Comparison of ENCODE assay signal across 9 mouse cellular contexts in genomic region chr2:62440802-62441544, GRCm38 (mm10). TPM values are rescaled to one million over a fixed set of nuclear protein-coding genes. Genes with fewer than 3 reads are reported as not detected.
A peak's percentile ranks its signal among the peaks of the same experiment; 100 is the strongest.
DNase-seq lines count a peak whose midpoint lies in the region; ATAC-seq and TF ChIP-seq lines count a peak whose summit lies in the region.
"Had no signal": no experiment of that assay in that cellular context is flagged by ENCODE, and none has a peak within 500 bp of the region (broad histone marks: within the 10 kb centered on the region; RNA-seq: fewer than 3 reads in every experiment).

No protein-coding gene starts in this region.

- no peak overlapping the region for H3K9ac ChIP-seq in embryonic facial prominence, embryonic 12.5 days
- H3K9ac ChIP-seq in lung, embryonic 15.5 days, result no peak overlapping the region
- H3K9ac ChIP-seq in stomach, embryonic 16.5 days (ENCODE audit: low read length), result no peak overlapping the region
- H3K9ac ChIP-seq in forebrain, postnatal 0 days, result no peak overlapping the region

- no peaks in the 10 kb centered on the region for H3K9me3 ChIP-seq in embryonic facial prominence, embryonic 12.5 days
- no peaks in the 10 kb centered on the region for H3K9me3 ChIP-seq in lung, embryonic 15.5 days
- no peaks in the 10 kb centered on the region; the same call in 1 of the 2 replicates for H3K9me3 ChIP-seq in stomach, embryonic 16.5 days (replicated peaks; ENCODE audit: control insufficient read depth, low read length)
- no peaks in the 10 kb centered on the region for H3K9me3 ChIP-seq in forebrain, postnatal 0 days (ENCODE audit: low read length)

- H3K27me3 ChIP-seq in embryonic facial prominence, embryonic 12.5 days, result no peaks in the 10 kb centered on the region
- no peaks in the 10 kb centered on the region for H3K27me3 ChIP-seq in lung, embryonic 15.5 days
- no peaks in the 10 kb centered on the region for H3K27me3 ChIP-seq in stomach, embryonic 16.5 days (ENCODE audit: control insufficient read depth, insufficient read depth, low read length)
- H3K27me3 ChIP-seq in forebrain, postnatal 0 days (ENCODE audit: insufficient read depth, low read length), result no peaks in the 10 kb centered on the region

- WGBS in embryonic facial prominence, embryonic 12.5 days, result 73% methylated on average over 13 of the region's 13 CpGs
- 47% methylated on average over 13 of the region's 13 CpGs for WGBS in lung, embryonic 15.5 days
- 44% methylated on average over 13 of the region's 13 CpGs for WGBS in stomach, embryonic 16.5 days
- 71% methylated on average over 13 of the region's 13 CpGs for WGBS in forebrain, postnatal 0 days

- H3K4me3 ChIP-seq in embryonic facial prominence, embryonic 12.5 days, result no peak overlapping the region
- no peak overlapping the region for H3K4me3 ChIP-seq in lung, embryonic 15.5 days
- H3K4me3 ChIP-seq in stomach, embryonic 16.5 days (replicated peaks; ENCODE audit: low read length), result peak overlapping the region; percentile 4; the same call in 1 of the 2 replicates
- no peak overlapping the region for H3K4me3 ChIP-seq in forebrain, postnatal 0 days (ENCODE audit: low read depth, low read length)
- H3K4me3 ChIP-seq: myocyte had no signal

- peak; percentile 40 for DNase-seq in gastrocnemius, adult 18-20 months (ENCODE audit: low spot score)
- DNase-seq in gastrocnemius, postnatal 4 days (ENCODE audit: low spot score in 2 of 2), result no peak
- DNase-seq in heart, postnatal 4 days, result peak; percentile 44
- DNase-seq in forebrain, postnatal 0 days, result no peak
- DNase-seq in adrenal gland, postnatal 4 days (ENCODE audit: low spot score in 2 of 2), result no peak

- H3K27ac ChIP-seq in embryonic facial prominence, embryonic 12.5 days, result no peak overlapping the region
- H3K27ac ChIP-seq in lung, embryonic 15.5 days, result no peak overlapping the region
- H3K27ac ChIP-seq in stomach, embryonic 16.5 days (ENCODE audit: low read length), result no peak overlapping the region
- no peak overlapping the region for H3K27ac ChIP-seq in forebrain, postnatal 0 days (ENCODE audit: low read depth, low read length)

- no peaks in the 10 kb centered on the region for H3K36me3 ChIP-seq in embryonic facial prominence, embryonic 12.5 days
- H3K36me3 ChIP-seq in lung, embryonic 15.5 days, result no peaks in the 10 kb centered on the region
- no peaks in the 10 kb centered on the region for H3K36me3 ChIP-seq in stomach, embryonic 16.5 days (ENCODE audit: control insufficient read depth, insufficient read depth, low read length)
- no peaks in the 10 kb centered on the region for H3K36me3 ChIP-seq in forebrain, postnatal 0 days (ENCODE audit: insufficient read depth)

- no peak overlapping the region for H3K4me2 ChIP-seq in embryonic facial prominence, embryonic 12.5 days (replicated peaks)
- peak overlapping the region; percentile 29 for H3K4me2 ChIP-seq in lung, embryonic 15.5 days
- H3K4me2 ChIP-seq in stomach, embryonic 16.5 days (ENCODE audit: low read depth, low read length), result peak overlapping the region; percentile 31; the same call in 1 of the 2 replicates
- H3K4me2 ChIP-seq in forebrain, postnatal 0 days (ENCODE audit: low read depth), result no peak overlapping the region

- no peaks in the 10 kb centered on the region for H3K4me1 ChIP-seq in embryonic facial prominence, embryonic 12.5 days
- no peaks in the 10 kb centered on the region for H3K4me1 ChIP-seq in lung, embryonic 15.5 days
- no peaks in the 10 kb centered on the region for H3K4me1 ChIP-seq in stomach, embryonic 16.5 days (ENCODE audit: control insufficient read depth, insufficient read depth, low read length)
- no peaks in the 10 kb centered on the region for H3K4me1 ChIP-seq in forebrain, postnatal 0 days (ENCODE audit: insufficient read depth)

- 0 out of 2 replicates have a peak, but pooled peaks have one; percentile 35 for ATAC-seq in embryonic facial prominence, embryonic 12.5 days (ENCODE audit: insufficient number of reproducible peaks, insufficient read depth, low FRiP score, low TSS enrichment)
- ATAC-seq in lung, embryonic 15.5 days (ENCODE audit: borderline replicate concordance, extremely low read depth, low FRiP score, low TSS enrichment), result peak; percentile 82
- ATAC-seq in stomach, embryonic 16.5 days (ENCODE audit: insufficient read depth, low FRiP score), result peak; percentile 71
- ATAC-seq in forebrain, postnatal 0 days, result no peak

- TF ChIP-seq CTCF in forebrain, postnatal 0 days (IDR thresholded peaks at IDR 0.05; ENCODE audit: low read depth), result no peak

RNA-seq across cellular contexts. Expression of gene Dpp4, which starts 28.9 kb away (rescaled TPM):
- 1 to 10 TPM; 2.2 to 2.8 TPM for total RNA-seq in gastrocnemius, adult 18-20 months (2021)
- 10 to 100 TPM; 15.6 to 17.5 TPM for total RNA-seq in gastrocnemius, postnatal 4 days (2021)
- 0.92 and 0.95 TPM in 2 replicates for polyA plus RNA-seq in embryonic facial prominence, embryonic 12.5 days (2016; fragmentation: Nextera tagmentation; extraction: Ambion mirVana)
- 10 to 100 TPM in 1 of 2 experiments, 1 to 10 TPM in 1; 8.2 to 10.6 TPM for total RNA-seq in heart, postnatal 4 days (2021)
- 26.8 and 31.2 TPM in 2 replicates for polyA plus RNA-seq in lung, embryonic 15.5 days (2015; fragmentation: Nextera tagmentation; extraction: Ambion mirVana)
- 18.5 and 18.9 TPM in 2 replicates for polyA plus RNA-seq in stomach, embryonic 16.5 days (2015; fragmentation: Nextera tagmentation; extraction: Ambion mirVana)
- total RNA-seq in forebrain, postnatal 0 days (2014; rRNA removed), result 1.9 and 2.1 TPM in 2 replicates
- polyA plus RNA-seq in forebrain, postnatal 0 days (2015; fragmentation: Nextera tagmentation; extraction: Ambion mirVana), result 1.6 and 1.8 TPM in 2 replicates
- 10 to 100 TPM in 1 of 2 experiments, 1 to 10 TPM in 1; 4.4 to 26.4 TPM for total RNA-seq in adrenal gland, postnatal 4 days (2021)
- polyA plus RNA-seq: myocyte had no signal

RNA-seq across cellular contexts. Expression of gene Gcg, which starts 42.5 kb away (rescaled TPM):
- total RNA-seq in gastrocnemius, adult 18-20 months (2021), result not detected
- total RNA-seq in gastrocnemius, postnatal 4 days (2021), result under 1 TPM; 0.41 to 0.42 TPM
- 0.34 and 0.56 TPM in 2 replicates for polyA plus RNA-seq in embryonic facial prominence, embryonic 12.5 days (2016; fragmentation: Nextera tagmentation; extraction: Ambion mirVana)
- not detected for total RNA-seq in heart, postnatal 4 days (2021)
- 0.24 TPM in 1 of 2 replicates, not detected in the other for polyA plus RNA-seq in lung, embryonic 15.5 days (2015; fragmentation: Nextera tagmentation; extraction: Ambion mirVana)
- polyA plus RNA-seq in stomach, embryonic 16.5 days (2015; fragmentation: Nextera tagmentation; extraction: Ambion mirVana), result 50.2 and 54.8 TPM in 2 replicates
- total RNA-seq in forebrain, postnatal 0 days (2014; rRNA removed), result 1.0 and 1.2 TPM in 2 replicates
- 0.33 and 1.3 TPM in 2 replicates for polyA plus RNA-seq in forebrain, postnatal 0 days (2015; fragmentation: Nextera tagmentation; extraction: Ambion mirVana)
- 100 to 1,000 TPM in 1 of 2 experiments, not detected in 1; 240 TPM for total RNA-seq in adrenal gland, postnatal 4 days (2021)
- polyA plus RNA-seq: myocyte had no signal

Comparison
In these comparisons a context has a peak if more than half of its experiments do, and no peak if none do; other contexts are left out.
1. DNase-seq: peak in gastrocnemius, adult 18-20 months (single experiment) and heart, postnatal 4 days (single experiment); none in gastrocnemius, postnatal 4 days (0 of 2), forebrain, postnatal 0 days (single experiment) and adrenal gland, postnatal 4 days (0 of 2).
2. H3K4me2 ChIP-seq: peak in lung, embryonic 15.5 days (single experiment) and stomach, embryonic 16.5 days (single experiment); none in embryonic facial prominence, embryonic 12.5 days (single experiment) and forebrain, postnatal 0 days (single experiment).